Mouse (Mus musculus) cerebellum, adult 2 months (tissue): ENCODE results near the gene Ugt2b1. TPM values are rescaled to one million over a fixed set of nuclear protein-coding genes. Genes with fewer than 3 reads are reported as not detected.
"Not testable (repeated sequence)": the region's sequence is repeated elsewhere in the genome, so short reads cannot be mapped to it uniquely, and the experiment has no call there.

Experiments
- DNase-seq, 2 experiments: peaks; one replicate each; pipeline ENCODE4 v3.0.0; 2021
- H3K27ac ChIP-seq: fragments of 200-500 bp; 2 replicates; pipeline ENCODE4 v1.5.1; 2012; ENCODE audit warnings: low read length, control low read depth, inconsistent platforms; ENCODE audit not compliant: insufficient read depth
- H3K27me3 ChIP-seq: fragments of 200-500 bp; 2 replicates; pipeline ENCODE4 v1.6.1; 2012; ENCODE audit warnings: inconsistent platforms, mild to moderate bottlenecking, low read length, moderate library complexity; ENCODE audit not compliant: control insufficient read depth, insufficient read depth
- H3K4me1 ChIP-seq: fragments of 200-500 bp; 2 replicates; pipeline ENCODE4 v1.6.1; 2011; ENCODE audit warnings: low read length; ENCODE audit not compliant: control insufficient read depth, insufficient read depth
- H3K4me3 ChIP-seq: fragments of 200-500 bp; replicated peaks from 2 replicates; pipeline ENCODE3; 2011; ENCODE audit warnings: mild to moderate bottlenecking, low read depth, low read length, control low read depth; ENCODE audit not compliant: insufficient read depth
- CTCF ChIP-seq: fragments of 200-500 bp; IDR thresholded peaks from 2 replicates; pipeline ENCODE4 v1.5.1; 2011; ENCODE audit warnings: low read depth, mild to moderate bottlenecking, control low read depth, low read length, moderate library complexity, borderline replicate concordance; ENCODE audit not compliant: insufficient read depth
- POLR2A ChIP-seq: fragments of 200-500 bp; IDR thresholded peaks from 2 replicates; pipeline ENCODE4 v1.6.1; 2011; ENCODE audit warnings: low read length, control low read depth, borderline replicate concordance; ENCODE audit not compliant: insufficient read depth
- WGBS: fragments of 180-500 bp; shearing (Covaris S2); methylation state at CpG from one replicate; pipeline ENCODE4 v1.1.7; 2018; 5-methylcytosine and 5-hydroxymethylcytosine counted together
- polyA plus RNA-seq: library from polyadenylated mRNA; depleted of rRNA; stranded (reverse); fragments of >200 nt; gene quantifications from 2 replicates; pipeline ENCODE4 v1.2.3, GENCODE M21; 2012; rRNA removed

The Ugt2b1 gene
- not detected in 2 replicates for polyA plus RNA-seq

DNA sequence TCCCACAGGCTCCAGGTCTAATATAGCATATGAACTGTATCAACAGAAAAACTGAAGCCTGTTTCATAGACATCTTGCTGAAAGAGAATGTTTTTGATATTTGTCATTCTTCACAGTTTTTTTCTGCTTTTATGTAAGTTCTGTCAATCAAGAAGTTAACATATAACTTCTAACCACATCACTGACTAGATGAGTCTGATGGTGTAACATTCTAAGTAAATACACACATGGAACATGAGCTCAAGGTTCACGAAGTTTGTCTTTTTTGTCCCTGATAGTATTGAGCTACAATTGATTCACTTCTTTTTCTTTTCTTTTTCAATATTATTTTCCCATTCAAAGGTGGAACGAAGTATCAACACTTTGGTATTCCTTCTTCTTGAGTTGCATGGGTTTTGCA lies at the start of gene Ugt2b1:
TSS of gene Ugt2b1 (minus strand) at position 105 of the 400 bp plus-strand sequence.
- Histone ChIP-seq H3K4me1 (no peaks in the 10 kb centered on the region), H3K4me3 (no peak within 1 kb of the TSS), H3K27me3 (no peaks in the 10 kb centered on the region), H3K27ac (no peak within 1 kb of the TSS)
- TF ChIP-seq CTCF (no peak), POLR2A (no peak)
- DNase-seq = no peak
- 73% methylated on average over 2 of the region's 2 CpGs for WGBS

DNA sequence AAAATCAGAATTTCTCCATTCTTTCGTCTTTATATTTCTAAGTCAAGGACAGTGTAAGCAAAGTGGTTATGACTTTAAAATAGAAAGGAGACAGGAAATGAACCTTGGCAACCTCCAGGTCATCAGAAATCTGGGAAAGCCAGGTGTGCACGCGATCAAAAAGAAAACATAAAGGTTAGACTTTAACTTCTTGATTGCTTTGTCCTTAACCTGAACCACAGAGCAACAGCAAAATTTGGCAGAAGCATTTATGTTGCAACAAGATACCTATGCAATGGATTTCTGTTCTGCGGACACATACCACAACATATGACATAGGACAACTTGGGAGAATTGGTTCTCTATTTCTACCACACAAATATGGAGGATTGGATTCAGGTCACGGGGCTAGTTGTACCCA lies 40.9 kb upstream of the Ugt2b1 start:
- not testable (repeated sequence) for H3K4me3 ChIP-seq, DNase-seq, H3K4me1 ChIP-seq, H3K27ac ChIP-seq, H3K27me3 ChIP-seq
- WGBS = 90% methylated on average over 5 of the region's 5 CpGs

DNA sequence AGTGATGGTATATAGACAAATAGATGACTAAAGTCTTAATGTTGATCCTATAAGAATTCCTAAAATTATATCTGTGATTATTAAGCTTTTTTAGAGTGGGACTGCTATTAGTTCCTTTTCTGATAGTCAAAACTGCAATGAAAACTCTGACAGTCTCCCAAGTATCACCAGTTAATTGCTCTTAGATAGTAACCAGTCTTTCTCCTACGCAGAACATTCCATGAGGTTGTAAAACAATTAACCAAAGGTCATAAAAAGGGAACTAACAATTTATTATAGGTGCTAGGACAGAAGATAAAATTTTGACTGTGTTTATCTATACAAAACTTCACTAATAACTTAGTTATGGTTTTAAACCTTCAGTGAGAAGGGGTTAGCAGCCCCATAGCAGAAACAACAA lies 36.5 kb upstream of the Ugt2b1 start:
- not testable (repeated sequence) for H3K4me1 ChIP-seq, H3K27ac ChIP-seq, H3K27me3 ChIP-seq, H3K4me3 ChIP-seq, DNase-seq
- WGBS = 82% methylated on average over 1 of the region's 1 CpGs

DNA sequence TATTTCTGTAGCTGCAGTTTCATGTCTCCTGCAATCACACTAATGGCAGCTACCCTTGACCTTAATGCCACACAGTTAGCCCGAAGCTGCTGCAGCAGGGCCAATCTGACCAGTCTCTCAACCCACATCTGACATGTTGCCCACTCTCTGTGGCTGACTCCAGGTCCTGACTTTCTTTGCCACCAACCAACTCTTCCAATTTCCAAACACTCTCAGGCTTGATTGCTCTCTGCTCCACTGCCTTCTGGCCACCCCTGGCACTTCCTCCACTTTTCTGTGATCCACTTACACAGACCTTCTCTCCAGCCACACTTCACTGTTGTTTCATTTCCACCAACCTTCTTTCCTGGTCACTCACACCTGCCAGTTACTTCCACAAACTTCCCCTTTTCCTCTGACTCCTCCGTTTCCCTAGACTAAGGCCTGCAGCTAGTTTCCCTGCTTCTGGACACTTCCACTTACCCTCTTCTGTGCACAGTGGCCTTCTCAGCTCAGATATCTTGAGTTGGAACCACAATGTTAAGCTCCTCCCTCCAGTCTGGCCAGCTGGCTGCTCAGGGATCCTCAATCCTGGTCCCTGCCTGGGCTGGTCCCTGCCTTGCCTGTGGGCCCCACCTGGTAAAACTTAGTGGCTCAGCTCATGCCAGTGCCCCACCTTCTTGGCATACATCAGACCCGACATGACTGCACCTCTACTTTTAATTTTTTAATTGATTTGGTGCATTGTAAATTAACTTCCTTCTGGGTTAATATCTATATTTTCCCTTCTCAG lies 35.4 kb upstream of the Ugt2b1 start:
- no peak for DNase-seq
- no peak for TF ChIP-seq POLR2A
- no peak for TF ChIP-seq CTCF

DNA sequence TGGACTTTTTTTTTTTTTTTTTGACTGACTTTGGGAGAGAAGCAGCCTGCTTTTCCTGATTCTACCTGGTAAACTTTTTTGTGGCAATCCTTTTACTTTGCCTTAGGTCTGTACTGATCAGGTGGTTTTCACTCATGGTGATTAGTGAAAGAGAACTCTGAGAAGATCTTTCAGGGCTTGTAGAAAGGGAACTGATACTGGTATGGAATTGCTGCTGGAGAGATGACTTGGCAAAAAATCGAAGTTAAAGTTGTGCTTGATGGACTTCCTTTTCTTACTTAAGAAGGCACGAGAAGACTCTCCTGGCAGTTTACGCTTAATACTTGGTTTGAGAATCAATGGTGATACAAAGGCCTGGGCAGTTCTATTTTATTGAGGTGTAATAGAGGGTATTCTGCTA lies 34.2 kb upstream of the Ugt2b1 start:
- H3K27me3 ChIP-seq = no peaks in the 10 kb centered on the region
- WGBS = 80% methylated on average over 3 of the region's 3 CpGs
- no peak for DNase-seq
- H3K27ac ChIP-seq = no peak overlapping the region
- no peaks in the 10 kb centered on the region for H3K4me1 ChIP-seq
- no peak overlapping the region for H3K4me3 ChIP-seq
- no peak for TF ChIP-seq CTCF
- TF ChIP-seq POLR2A = no peak

More for the DNA sequence above, 35.4 kb upstream of the Ugt2b1 start:
- WGBS = 78% methylated on average over 3 of the region's 3 CpGs
- H3K4me1 ChIP-seq = no peaks in the 10 kb centered on the region
- no peaks in the 10 kb centered on the region for H3K27me3 ChIP-seq
- no peak overlapping the region for H3K27ac ChIP-seq
- H3K4me3 ChIP-seq = no peak overlapping the region

DNA sequence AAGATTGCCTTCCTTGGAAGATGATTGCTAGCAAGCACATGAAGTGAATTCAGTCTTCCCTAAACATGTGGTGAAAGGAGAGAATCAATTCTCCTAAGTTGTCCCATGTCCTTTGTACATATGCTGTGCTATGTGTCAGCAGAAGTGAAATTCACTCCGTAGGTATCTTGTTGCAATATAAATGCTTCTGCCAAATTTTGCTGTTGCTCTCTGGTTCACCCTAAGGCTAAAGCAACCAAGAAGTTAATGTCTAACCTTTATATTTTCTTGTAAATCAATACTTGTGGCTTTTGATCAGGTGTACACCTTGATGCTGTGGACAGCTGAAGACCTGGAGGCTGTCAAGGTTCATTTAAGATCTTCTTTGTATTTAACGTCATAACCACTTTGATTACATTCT lies 15.8 kb upstream of the Ugt2b1 start:
- Histone ChIP-seq H3K4me1 (no peaks in the 10 kb centered on the region), H3K27ac (no peak overlapping the region), H3K4me3 (no peak overlapping the region), H3K27me3 (no peaks in the 10 kb centered on the region)
- no peak for TF ChIP-seq CTCF
- TF ChIP-seq POLR2A = no peak
- DNase-seq = no peak
- 89% methylated on average over 2 of the region's 2 CpGs for WGBS

DNA sequence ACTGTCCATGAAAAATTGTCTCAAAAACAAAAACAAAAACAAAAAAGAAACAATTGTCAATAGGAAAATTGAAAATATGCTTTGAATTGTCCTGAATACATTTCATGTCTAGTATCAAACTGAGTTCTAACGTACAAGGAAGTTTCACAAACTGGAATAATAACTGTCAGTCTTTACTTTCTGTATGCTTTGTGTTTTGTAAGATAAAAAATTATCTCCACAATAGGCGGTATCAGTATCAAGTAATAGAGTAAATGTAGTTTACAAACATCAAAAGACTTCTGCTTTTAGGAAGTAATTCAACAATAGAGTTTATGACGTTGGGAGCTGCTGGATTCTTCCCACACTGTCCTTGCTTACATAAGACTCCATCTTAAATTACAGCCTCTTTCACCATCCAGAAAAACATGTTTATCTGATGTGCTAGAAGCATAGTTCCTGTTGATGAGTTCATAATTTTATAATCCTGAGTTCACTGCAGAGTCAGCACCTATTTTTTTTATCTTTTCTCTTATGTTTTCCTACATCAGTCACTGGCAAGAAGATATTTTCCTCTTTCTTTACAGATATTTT lies 5.6 kb downstream of the Ugt2b1 start:
- H3K4me1 ChIP-seq = no peaks in the 10 kb centered on the region
- 75% methylated on average over 3 of the region's 3 CpGs for WGBS

DNA sequence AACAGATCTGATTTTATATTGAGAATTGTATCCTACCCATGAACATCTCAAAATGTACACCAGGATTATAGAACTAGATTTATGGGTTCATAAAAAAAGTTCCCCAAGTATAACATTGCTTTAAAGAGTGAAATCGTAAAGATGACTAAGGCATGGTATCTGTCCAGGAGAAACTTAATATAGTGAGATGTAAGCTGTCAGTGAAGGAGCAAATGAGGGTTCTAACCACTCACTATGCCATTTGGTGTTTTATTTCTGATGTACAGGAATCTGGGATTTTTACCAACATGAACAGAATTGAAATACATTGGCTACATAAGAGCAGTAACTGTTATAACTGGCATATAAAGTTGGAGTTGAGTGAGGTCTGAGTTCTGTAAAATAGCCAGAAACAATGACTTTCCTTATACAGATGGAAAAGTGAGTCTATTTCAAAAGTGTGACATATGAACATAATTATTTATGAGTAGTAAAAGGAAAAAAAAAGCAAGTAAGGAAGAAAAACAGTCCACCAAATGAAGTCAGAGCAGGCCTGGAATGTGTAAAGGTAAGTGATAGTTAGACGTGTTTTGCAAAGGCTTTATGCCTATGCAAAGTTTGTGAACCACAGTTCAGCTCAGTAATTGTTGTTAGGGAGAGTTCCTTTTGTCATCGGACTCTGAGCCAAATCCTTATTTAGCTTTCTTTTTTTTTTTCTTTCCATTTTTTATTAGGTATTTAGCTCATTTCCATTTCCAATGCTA lies 14.8 kb downstream of the Ugt2b1 start:
- Histone ChIP-seq H3K4me3 (no peak overlapping the region), H3K27ac (no peak overlapping the region), H3K27me3 (no peaks in the 10 kb centered on the region), H3K4me1 (no peaks in the 10 kb centered on the region)
- no peak for DNase-seq
- no peak for TF ChIP-seq POLR2A
- TF ChIP-seq CTCF = no peak
- WGBS = 82% methylated on average over 3 of the region's 3 CpGs

More for the DNA sequence above, 5.6 kb downstream of the Ugt2b1 start:
- no peak for DNase-seq
- H3K27me3 ChIP-seq = no peaks in the 10 kb centered on the region
- H3K4me3 ChIP-seq = no peak overlapping the region
- no peak overlapping the region for H3K27ac ChIP-seq
- TF ChIP-seq CTCF (no peak), POLR2A (no peak)
